Mouse (Mus musculus) brain, embryonic 14.5 days (tissue): Measurements from ENCODE around the gene Alg9. TPM values are rescaled to one million over a fixed set of nuclear protein-coding genes. Genes with fewer than 3 reads are reported as not detected.
"Not testable (repeated sequence)": the region's sequence is repeated elsewhere in the genome, so short reads cannot be mapped to it uniquely, and the experiment has no call there.

Source experiments
- DNase-seq: peaks from one replicate; pipeline ENCODE4 v3.0.0-alpha.2; 2011; ENCODE audit warnings: low read depth
- CTCF ChIP-seq: fragments of 200-500 bp; IDR thresholded peaks from 2 replicates; pipeline ENCODE4 v1.5.1; 2012; ENCODE audit warnings: inconsistent platforms, mild to moderate bottlenecking, moderate library complexity, borderline replicate concordance; ENCODE audit not compliant: insufficient read depth, insufficient read length; ENCODE audit errors: extremely low read depth
- POLR2A ChIP-seq: fragments of 200-500 bp; IDR thresholded peaks from 2 replicates; pipeline ENCODE4 v1.6.1; 2012; ENCODE audit warnings: mild to moderate bottlenecking, inconsistent platforms, borderline replicate concordance; ENCODE audit not compliant: poor library complexity, insufficient read depth, insufficient read length, severe bottlenecking; ENCODE audit errors: extremely low read depth
- polyA plus RNA-seq: library from polyadenylated mRNA; depleted of rRNA; stranded (reverse); fragments of >200 nt; gene quantifications from 2 replicates; pipeline ENCODE4 v1.2.3, GENCODE M21; 2012

The Alg9 gene
- polyA plus RNA-seq, 1 experiment: 53.9 TPM

DNA sequence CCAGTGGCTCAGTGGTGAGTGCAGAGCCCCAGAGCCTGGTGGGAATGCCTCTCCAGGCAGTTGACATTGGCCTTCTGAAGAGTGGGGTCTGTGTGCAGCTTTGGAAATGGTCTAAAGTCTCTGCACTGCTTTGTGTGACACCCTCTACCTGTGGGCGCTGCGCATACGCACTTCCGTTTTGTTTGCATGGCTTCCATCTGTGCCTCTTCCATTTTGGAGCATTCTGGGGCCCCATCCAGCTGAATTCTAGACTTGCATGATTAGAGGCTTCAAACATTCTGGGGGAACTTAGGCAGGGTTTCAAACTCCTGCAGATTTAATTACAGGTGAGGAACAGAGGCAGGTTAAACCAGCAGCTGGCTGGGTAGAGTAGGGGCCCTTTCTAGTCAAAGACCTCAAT is 57.3 kb downstream of the Alg9 start:
- no peak for TF ChIP-seq CTCF
- no peak for TF ChIP-seq POLR2A

DNA sequence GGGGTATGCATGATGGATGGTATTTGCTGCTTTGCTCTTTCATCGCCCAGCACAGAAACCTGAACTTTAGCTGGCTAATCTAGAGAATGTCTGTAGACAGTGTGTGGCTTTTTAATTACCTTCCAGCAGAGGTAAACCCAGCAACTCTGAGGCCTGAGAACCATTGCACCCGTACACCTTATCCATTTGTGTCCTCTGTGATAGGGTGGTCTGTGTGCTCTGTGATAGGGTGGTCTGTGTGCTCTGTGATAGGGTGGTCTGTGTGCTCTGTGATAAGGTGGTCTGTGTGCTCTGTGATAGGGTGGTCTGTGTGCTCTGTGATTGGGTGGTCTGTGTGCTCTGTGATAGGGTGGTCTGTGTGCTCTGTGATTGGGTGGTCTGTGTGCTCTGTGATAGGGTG is 57.8 kb downstream of the Alg9 start:
- DNase-seq: not testable (repeated sequence)

More for the DNA sequence above, 57.3 kb downstream of the Alg9 start:
- DNase-seq: no peak

- no peak for DNase-seq
- no peak for TF ChIP-seq POLR2A
- no peak for TF ChIP-seq CTCF
Observed at GRCm38 (mm10) chr9:50833786-50834185, 59.0 kb downstream of the Alg9 start.

DNA sequence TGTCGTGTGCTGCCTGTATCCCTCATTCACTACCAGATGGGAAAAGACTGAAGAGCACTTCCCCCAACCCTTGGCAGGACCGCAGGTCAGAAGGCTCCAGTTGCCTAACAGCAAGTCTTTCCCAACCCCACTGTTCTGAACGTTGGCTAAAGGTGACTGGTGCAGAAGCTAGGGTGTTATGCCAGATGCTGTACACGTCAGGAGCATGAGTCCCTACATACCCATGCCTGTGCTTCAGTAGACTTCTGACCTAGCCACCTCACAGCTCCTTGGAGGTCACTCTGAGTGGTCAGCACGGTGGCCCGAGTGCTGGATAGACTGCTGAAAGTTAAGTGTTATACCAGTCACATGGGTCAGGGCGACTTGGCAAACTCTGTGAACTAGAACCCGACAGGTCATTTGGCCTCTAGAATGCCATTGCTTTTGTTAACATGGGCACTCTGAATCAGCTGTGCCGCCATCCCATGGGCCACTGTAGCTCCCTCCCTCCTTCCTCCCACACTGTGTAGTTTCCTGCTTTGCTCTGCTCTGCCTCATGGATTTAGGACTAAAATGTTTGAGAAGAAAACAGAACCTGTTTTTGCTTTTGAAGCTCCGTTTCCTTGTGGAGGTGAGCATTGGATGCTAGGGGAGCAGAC is 60.4 kb downstream of the Alg9 start:
- DNase-seq: no peak

GRCm38 (mm10) chr9:50836097-50836496 is 61.3 kb downstream of the Alg9 start:
- TF ChIP-seq CTCF (no peak), POLR2A (no peak)
- no peak for DNase-seq

More for the DNA sequence above, 60.4 kb downstream of the Alg9 start:
- TF ChIP-seq CTCF (no peak), POLR2A (no peak)

- DNase-seq: no peak
- TF ChIP-seq POLR2A: no peak
- TF ChIP-seq CTCF: no peak
Observed at GRCm38 (mm10) chr9:50841079-50841789, 66.4 kb downstream of the Alg9 start.

DNA sequence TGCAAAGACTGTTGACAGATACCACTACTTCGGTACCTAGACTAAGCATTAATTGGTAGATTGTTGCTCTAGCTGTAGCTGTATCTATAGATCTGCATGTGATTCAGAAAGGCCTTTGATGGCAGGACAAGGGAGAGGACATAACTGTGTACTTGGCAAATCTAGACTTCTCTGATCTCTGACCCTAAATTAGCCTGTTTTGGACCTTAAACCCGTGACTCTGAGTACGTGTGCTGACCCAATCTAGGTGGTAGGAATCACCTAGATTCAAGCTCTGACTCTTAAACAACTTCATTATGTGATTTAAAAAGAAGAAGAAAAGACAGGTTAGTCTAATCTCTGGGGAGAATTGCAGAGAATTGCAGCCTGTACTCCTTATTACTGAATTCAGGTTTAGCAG is 70.3 kb downstream of the Alg9 start, which contains the start of gene Ppp2r1b:
Gene Ppp2r1b (plus strand): TSS at position 221 of the 400 bp plus-strand sequence.
- no peak for DNase-seq

DNA sequence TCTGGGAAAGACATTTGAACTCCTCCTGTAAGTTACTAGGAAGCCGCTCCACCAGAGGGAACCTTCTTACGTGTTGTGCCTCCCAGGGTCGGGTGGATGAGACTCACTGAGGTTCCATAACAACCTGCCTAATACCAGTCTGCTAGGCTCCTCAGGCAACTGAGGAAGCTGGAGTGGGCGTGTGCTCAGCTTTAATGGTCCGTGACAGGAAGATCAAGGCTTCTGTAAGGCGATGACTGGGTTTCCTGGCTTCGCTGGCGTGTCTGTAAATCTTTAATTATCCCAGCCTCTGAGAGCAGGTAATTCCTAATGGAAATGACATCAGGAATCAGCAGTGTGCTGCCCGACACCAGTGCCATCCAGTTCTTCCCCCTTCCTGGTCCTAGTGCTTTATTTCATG is 70.7 kb downstream of the Alg9 start:
- TF ChIP-seq CTCF: no peak
- no peak for TF ChIP-seq POLR2A
- DNase-seq: no peak

More for the DNA sequence above, 70.3 kb downstream of the Alg9 start, which contains the start of gene Ppp2r1b:
- no peak for TF ChIP-seq POLR2A
- no peak for TF ChIP-seq CTCF

- no peak for TF ChIP-seq POLR2A
- TF ChIP-seq CTCF: no peak
- DNase-seq: no peak
Observed at GRCm38 (mm10) chr9:50847133-50847532, 72.3 kb downstream of the Alg9 start.

- TF ChIP-seq CTCF: no peak
- no peak for TF ChIP-seq POLR2A
- DNase-seq: no peak
Observed at GRCm38 (mm10) chr9:50847606-50848368, 73.0 kb downstream of the Alg9 start.

DNA sequence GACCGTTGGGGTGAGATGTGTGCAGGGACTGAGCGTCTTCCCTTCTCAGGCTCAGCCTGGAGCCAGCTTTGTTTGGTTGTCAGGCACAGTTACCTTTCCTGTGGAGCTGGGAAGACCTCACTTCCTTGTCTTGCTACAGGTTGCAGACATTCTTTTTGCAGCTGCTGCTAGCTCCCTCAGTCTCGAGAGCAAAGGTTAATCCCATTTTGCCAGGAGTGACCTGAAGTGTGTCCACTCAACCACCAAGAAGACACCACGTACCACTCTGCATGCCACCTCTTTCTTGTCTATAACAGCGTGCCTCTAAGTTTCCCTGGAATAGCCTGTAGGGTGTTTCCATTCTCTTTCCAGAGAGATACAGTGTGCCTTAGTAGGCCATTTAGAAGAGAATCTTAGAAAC is 74.0 kb downstream of the Alg9 start:
- no peak for TF ChIP-seq CTCF
- no peak for DNase-seq
